Mouse (Mus musculus): ENCODE results near the gene Traf1. TPM values are rescaled to one million over a fixed set of nuclear protein-coding genes. Genes with fewer than 3 reads are reported as not detected.
A peak's percentile ranks its signal among the peaks of the same experiment; 100 is the strongest.

Traf1 gene
- 61.4 and 67.0 TPM in 2 replicates for polyA plus RNA-seq (2015; fragmentation: Nextera tagmentation; extraction: Ambion mirVana)

- Histone ChIP-seq H3K27me3 (replicated peaks; ENCODE audit: insufficient read depth, low read length) (no peaks in the 10 kb centered on the region), H3K4me2 (replicated peaks; ENCODE audit: low read depth, low read length) (peak within 1 kb of the TSS; percentile 71), H3K4me1 (ENCODE audit: insufficient read depth, low read depth, low read length) (no peaks in the 10 kb centered on the region; the same call in 1 of the 2 replicates), H3K9ac (replicated peaks; ENCODE audit: low read depth) (peak within 1 kb of the TSS; percentile 44), H3K9me3 (ENCODE audit: low read length) (no peaks in the 10 kb centered on the region), H3K4me3 (ENCODE audit: low read depth, low read length) (peak within 1 kb of the TSS; percentile 37), H3K27ac (ENCODE audit: low read length) (peak within 1 kb of the TSS; percentile 87), H3K36me3 (ENCODE audit: insufficient read depth, low read length) (no peaks in the 10 kb centered on the region)
- DNase-seq (ENCODE audit: low spot score) (peak; percentile 78), ATAC-seq (peak; percentile 89)
- WGBS, result 10% methylated on average over 19 of the region's 20 CpGs
- TF ChIP-seq EP300 (IDR thresholded peaks at IDR 0.05) (no peak), CTCF (IDR thresholded peaks at IDR 0.05) (peak; percentile 29)
Measured at GRCm38 (mm10) chr2:34961481-34962036, at the start of gene Traf1. TSS of gene Traf1 (minus strand) at chr2:34961772.

- no peak overlapping the region for H3K4me2 ChIP-seq (replicated peaks; ENCODE audit: low read depth, low read length)
- TF ChIP-seq EP300 (IDR thresholded peaks at IDR 0.05), result no peak
- TF ChIP-seq CTCF (IDR thresholded peaks at IDR 0.05), result no peak
- 79% methylated on average over 9 of the region's 9 CpGs for whole genome bisulfite sequencing
- no peaks in the 10 kb centered on the region for H3K9me3 ChIP-seq (ENCODE audit: low read length)
- H3K4me1 ChIP-seq (ENCODE audit: insufficient read depth, low read depth, low read length), result no peaks in the 10 kb centered on the region
- no peaks in the 10 kb centered on the region for H3K27me3 ChIP-seq (replicated peaks; ENCODE audit: insufficient read depth, low read length)
- no peaks in the 10 kb centered on the region for H3K36me3 ChIP-seq (ENCODE audit: insufficient read depth, low read length)
- H3K27ac ChIP-seq (ENCODE audit: low read length), result no peak overlapping the region
- no peak overlapping the region for H3K9ac ChIP-seq (replicated peaks; ENCODE audit: low read depth)
- no peak for DNase-seq (ENCODE audit: low spot score)
- ATAC-seq, result no peak
- H3K4me3 ChIP-seq (ENCODE audit: low read depth, low read length), result no peak overlapping the region
Measured at GRCm38 (mm10) chr2:34998956-34999355, 37.4 kb upstream of the Traf1 start.

DNA sequence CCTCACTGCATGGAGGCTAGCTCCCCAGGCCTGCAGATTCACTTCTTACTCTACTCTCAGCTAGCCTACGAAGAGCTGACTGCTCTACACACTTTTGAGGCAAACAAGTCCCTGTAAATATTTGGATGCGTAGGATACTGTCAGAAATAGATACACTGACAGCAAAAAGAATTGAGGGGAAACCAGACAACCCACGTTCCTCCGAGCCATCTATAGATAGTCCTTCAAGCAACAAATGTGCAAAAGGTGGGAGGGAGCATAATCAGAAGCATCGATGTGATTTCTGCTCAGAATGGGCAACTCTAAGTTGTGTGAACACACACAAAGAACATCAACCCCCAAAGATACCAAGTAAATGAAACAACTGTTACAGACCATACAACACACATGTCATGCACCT is 34.9 kb upstream of the Traf1 start:
- no peaks in the 10 kb centered on the region for H3K27me3 ChIP-seq (replicated peaks; ENCODE audit: insufficient read depth, low read length)
- no peaks in the 10 kb centered on the region for H3K36me3 ChIP-seq (ENCODE audit: insufficient read depth, low read length)
- no peaks in the 10 kb centered on the region for H3K4me1 ChIP-seq (ENCODE audit: insufficient read depth, low read depth, low read length)
- ATAC-seq, result no peak
- no peak overlapping the region for H3K9ac ChIP-seq (replicated peaks; ENCODE audit: low read depth)
- H3K9me3 ChIP-seq (ENCODE audit: low read length), result no peaks in the 10 kb centered on the region
- no peak overlapping the region for H3K4me3 ChIP-seq (ENCODE audit: low read depth, low read length)
- WGBS, result 67% methylated on average over 5 of the region's 5 CpGs
- TF ChIP-seq EP300 (IDR thresholded peaks at IDR 0.05), result no peak
- TF ChIP-seq CTCF (IDR thresholded peaks at IDR 0.05), result no peak
- H3K4me2 ChIP-seq (replicated peaks; ENCODE audit: low read depth, low read length), result no peak overlapping the region
- H3K27ac ChIP-seq (ENCODE audit: low read length), result no peak overlapping the region
- DNase-seq (ENCODE audit: low spot score), result no peak

DNA sequence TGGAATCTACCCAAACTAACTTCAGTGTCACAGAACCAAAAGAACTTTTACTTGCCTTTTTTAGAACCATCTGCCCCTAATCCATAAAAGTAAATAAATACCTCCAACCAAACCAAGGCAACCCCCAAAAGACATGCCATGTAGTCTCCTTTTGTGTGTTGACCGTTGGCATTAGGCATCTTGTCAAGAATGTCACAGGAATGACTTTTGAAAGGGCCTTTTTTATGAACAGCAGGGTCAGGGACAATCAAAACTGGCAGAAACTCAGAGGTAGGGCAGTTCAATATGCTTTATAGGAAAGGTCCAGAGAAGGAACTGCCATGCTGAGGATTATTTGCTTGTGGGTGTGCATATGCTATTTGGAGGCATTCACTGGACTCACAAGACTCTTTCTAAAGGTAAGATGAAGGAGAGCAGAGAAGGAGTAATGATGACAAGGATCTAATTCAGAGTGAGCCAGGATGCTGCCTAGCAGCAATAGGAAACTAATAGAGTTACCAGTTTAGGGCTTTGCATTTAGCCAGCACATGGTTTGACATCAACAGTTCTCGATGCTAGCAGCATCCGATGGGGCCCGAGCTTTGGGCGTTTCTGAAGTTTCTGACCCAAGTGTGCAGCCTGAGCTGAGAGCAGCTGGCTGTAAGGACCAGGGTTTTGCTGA is 32.3 kb upstream of the Traf1 start:
- Histone ChIP-seq H3K9ac (replicated peaks; ENCODE audit: low read depth) (no peak overlapping the region), H3K9me3 (ENCODE audit: low read length) (no peaks in the 10 kb centered on the region), H3K27ac (ENCODE audit: low read length) (no peak overlapping the region), H3K4me1 (ENCODE audit: insufficient read depth, low read depth, low read length) (no peaks in the 10 kb centered on the region), H3K27me3 (replicated peaks; ENCODE audit: insufficient read depth, low read length) (no peaks in the 10 kb centered on the region), H3K4me2 (replicated peaks; ENCODE audit: low read depth, low read length) (no peak overlapping the region), H3K4me3 (ENCODE audit: low read depth, low read length) (no peak overlapping the region), H3K36me3 (ENCODE audit: insufficient read depth, low read length) (no peaks in the 10 kb centered on the region)
- DNase-seq (ENCODE audit: low spot score) (no peak), ATAC-seq (no peak)
- no peak for TF ChIP-seq EP300 (IDR thresholded peaks at IDR 0.05)
- no peak for TF ChIP-seq CTCF (IDR thresholded peaks at IDR 0.05)
- 74% methylated on average over 5 of the region's 5 CpGs for WGBS

DNA sequence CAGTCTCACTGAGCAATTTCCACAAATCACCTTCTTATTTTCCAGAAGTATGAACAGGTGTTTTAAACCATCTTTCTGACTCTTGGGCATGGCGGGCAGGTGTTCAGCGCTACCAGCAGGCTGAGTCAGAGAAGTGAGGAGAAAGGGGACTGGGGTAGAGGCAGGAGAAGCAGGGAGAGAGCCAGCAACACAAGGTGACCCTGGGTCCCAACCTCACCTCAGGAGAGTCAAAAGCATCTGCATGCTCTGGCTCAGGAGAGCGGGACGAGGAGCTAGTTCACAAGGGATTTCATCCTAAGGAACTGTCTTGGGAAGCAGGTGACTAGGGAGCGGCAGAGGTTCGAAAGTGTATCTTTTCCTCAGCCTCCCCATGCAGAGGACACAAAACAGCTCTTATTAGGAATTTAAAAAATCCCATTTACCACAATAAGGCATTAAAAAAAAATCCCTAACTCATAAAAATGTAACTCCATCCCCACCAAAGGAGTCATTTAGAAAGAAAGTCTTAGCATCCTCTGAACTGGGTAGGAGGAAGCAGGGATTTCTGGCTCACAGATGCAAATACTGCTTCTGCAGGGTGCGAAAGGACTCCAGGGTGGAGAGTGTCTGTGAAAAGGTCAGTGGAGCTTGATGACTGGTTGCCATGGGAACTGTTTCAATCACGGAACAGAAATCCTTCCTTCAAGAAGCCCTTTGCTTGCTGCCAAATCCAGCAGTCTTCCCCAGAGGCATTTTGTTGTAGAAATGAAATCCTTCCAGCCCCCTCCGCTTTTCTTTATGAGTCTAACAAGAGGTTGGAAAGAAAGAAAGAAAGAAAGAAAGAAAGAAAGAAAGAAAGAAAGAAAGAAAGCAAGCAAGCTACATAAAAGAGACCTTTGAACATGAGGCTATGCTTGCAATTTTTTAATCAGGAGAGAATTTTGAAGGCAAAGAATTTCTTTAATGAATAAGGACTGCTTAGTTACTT is 31.4 kb upstream of the Traf1 start:
- no peaks in the 10 kb centered on the region for H3K9me3 ChIP-seq (ENCODE audit: low read length)
- H3K4me3 ChIP-seq (ENCODE audit: low read depth, low read length), result no peak overlapping the region
- no peak for ATAC-seq
- DNase-seq (ENCODE audit: low spot score), result peak; percentile 42
- no peaks in the 10 kb centered on the region for H3K4me1 ChIP-seq (ENCODE audit: insufficient read depth, low read depth, low read length)
- H3K9ac ChIP-seq (replicated peaks; ENCODE audit: low read depth), result no peak overlapping the region
- H3K27me3 ChIP-seq (replicated peaks; ENCODE audit: insufficient read depth, low read length), result no peaks in the 10 kb centered on the region
- TF ChIP-seq EP300 (IDR thresholded peaks at IDR 0.05) (no peak), CTCF (IDR thresholded peaks at IDR 0.05) (no peak)
- 21% methylated on average over 9 of the region's 9 CpGs for WGBS
- no peaks in the 10 kb centered on the region for H3K36me3 ChIP-seq (ENCODE audit: insufficient read depth, low read length)
- H3K27ac ChIP-seq (ENCODE audit: low read length), result no peak overlapping the region
- H3K4me2 ChIP-seq (replicated peaks; ENCODE audit: low read depth, low read length), result no peak overlapping the region

DNA sequence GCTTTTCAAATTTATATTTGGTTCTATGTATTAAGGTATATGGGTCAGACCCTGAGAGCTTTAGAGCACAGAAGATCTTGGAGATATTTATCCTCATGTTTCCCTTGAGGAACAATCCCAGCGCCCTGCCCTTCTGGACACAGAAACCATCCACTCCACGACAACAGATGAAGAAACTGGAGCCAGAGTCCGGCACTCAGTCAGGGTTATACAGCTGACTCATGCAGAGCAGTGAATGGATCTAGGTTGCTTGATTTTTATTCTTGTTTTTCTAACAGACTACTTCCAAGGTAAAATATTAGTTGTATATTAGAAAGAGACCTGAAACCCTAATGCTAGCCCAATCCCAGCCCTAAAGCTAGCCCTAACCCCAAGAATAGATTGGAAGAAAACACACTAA is 30.4 kb upstream of the Traf1 start:
- DNase-seq (ENCODE audit: low spot score) (no peak), ATAC-seq (no peak)
- H3K9ac ChIP-seq (replicated peaks; ENCODE audit: low read depth), result no peak overlapping the region
- no peak overlapping the region for H3K27ac ChIP-seq (ENCODE audit: low read length)
- no peak for TF ChIP-seq CTCF (IDR thresholded peaks at IDR 0.05)
- no peak for TF ChIP-seq EP300 (IDR thresholded peaks at IDR 0.05)
- H3K36me3 ChIP-seq (ENCODE audit: insufficient read depth, low read length), result no peaks in the 10 kb centered on the region
- H3K4me2 ChIP-seq (replicated peaks; ENCODE audit: low read depth, low read length), result no peak overlapping the region
- WGBS, result 74% methylated on average over 3 of the region's 3 CpGs
- H3K4me1 ChIP-seq (ENCODE audit: insufficient read depth, low read depth, low read length), result no peaks in the 10 kb centered on the region
- H3K27me3 ChIP-seq (replicated peaks; ENCODE audit: insufficient read depth, low read length), result no peaks in the 10 kb centered on the region
- H3K4me3 ChIP-seq (ENCODE audit: low read depth, low read length), result no peak overlapping the region
- no peaks in the 10 kb centered on the region for H3K9me3 ChIP-seq (ENCODE audit: low read length)

Data from lung, postnatal 0 days (tissue).